Mouse (Mus musculus): ENCODE data around the gene Ptpdc1.

GRCm38 (mm10) chr13:48658588-48659253, 33.3 kb upstream of the Ptpdc1 start:
- TF ChIP-seq CTCF (IDR thresholded peaks at IDR 0.05; ENCODE audit: borderline replicate concordance, insufficient read depth, low read length) (no peak), POLR2A (IDR thresholded peaks at IDR 0.05; ENCODE audit: low read depth, low read length) (no peak)
